Mouse (Mus musculus) CH12.LX (cell line): ENCODE measurements around the gene Rtf1. TPM values are rescaled to one million over a fixed set of nuclear protein-coding genes. Genes with fewer than 3 reads are reported as not detected.

Source experiments
- DNase-seq: peaks from one replicate; pipeline ENCODE4 v3.0.0-alpha.2; 2013; ENCODE audit errors: extremely low read depth
- H3K27ac ChIP-seq: 2 replicates; pipeline ENCODE4 v1.5.1; 2012; ENCODE audit warnings: low read depth, mild to moderate bottlenecking, control low read depth, moderate library complexity; ENCODE audit not compliant: insufficient read depth
- H3K27me3 ChIP-seq: replicated peaks from 2 replicates; pipeline ENCODE3; 2012; ENCODE audit warnings: inconsistent platforms
- H3K36me3 ChIP-seq, 2 experiments: replicated peaks in 1 of 2; 2 replicates each; pipeline versions ENCODE3 to v1.6.1; 2012; ENCODE audit warnings: inconsistent platforms in 1 of 2, low read length in 1 of 2, mild to moderate bottlenecking in 1 of 2, mixed read lengths in 1 of 2, moderate library complexity in 1 of 2; ENCODE audit not compliant: control insufficient read depth in 1 of 2, insufficient read depth in 1 of 2
- H3K4me1 ChIP-seq, 2 experiments: 2 replicates each; pipeline ENCODE4 v1.6.1; 2012; ENCODE audit warnings: inconsistent platforms in 1 of 2, moderate library complexity in 1 of 2; ENCODE audit not compliant: insufficient read depth in 2 of 2, control insufficient read depth in 1 of 2
- H3K4me2 ChIP-seq: 2 replicates; pipeline ENCODE4 v1.6.1; 2012; ENCODE audit warnings: low read depth, mild to moderate bottlenecking, control low read depth; ENCODE audit not compliant: poor library complexity, insufficient read depth, severe bottlenecking
- H3K4me3 ChIP-seq, 3 experiments: fragments of 150-350 bp in 1 of 3; sonication (generic) in 1 of 3; replicated peaks in 1 of 3; 2 replicates each; pipeline versions ENCODE3 to v1.5.1; 2011 to 2012; ENCODE audit warnings: low read depth in 2 of 3, low read length in 2 of 3, mild to moderate bottlenecking in 2 of 3, moderate library complexity in 2 of 3, control low read depth in 1 of 3, improper control_type of control experiment in 1 of 3, inconsistent platforms in 1 of 3, mixed read lengths in 1 of 3; ENCODE audit not compliant: poor library complexity in 1 of 3
- H3K79me2 ChIP-seq: replicated peaks from 2 replicates; pipeline ENCODE4 v1.6.1; 2012; ENCODE audit warnings: mild to moderate bottlenecking, moderate library complexity; ENCODE audit not compliant: control insufficient read depth, poor library complexity, insufficient read depth, severe bottlenecking; ENCODE audit errors: extremely low read depth
- H3K9ac ChIP-seq: 2 replicates; pipeline ENCODE4 v1.6.1; 2012; ENCODE audit warnings: low read depth, mild to moderate bottlenecking, control low read depth, moderate library complexity; ENCODE audit not compliant: insufficient read depth
- H3K9me3 ChIP-seq: replicated peaks from 2 replicates; pipeline ENCODE3; 2012; ENCODE audit warnings: low read length, inconsistent platforms, mixed read lengths
- CHD1 ChIP-seq: IDR thresholded peaks from 2 replicates; pipeline ENCODE4 v1.6.1; 2012; ENCODE audit warnings: low read depth, low read length, improper control_type of control experiment, inconsistent platforms
- CHD2 ChIP-seq: IDR thresholded peaks from 2 replicates; pipeline ENCODE4 v1.6.1; 2011; ENCODE audit warnings: low read length, improper control_type of control experiment
- CTCF ChIP-seq, 2 experiments: IDR thresholded peaks in 1 of 2; conservative IDR thresholded peaks in 1 of 2; 2 replicates each; pipeline ENCODE4 v1.5.1; 2011 to 2012; ENCODE audit warnings: low read depth in 2 of 2, low read length in 2 of 2, improper control_type of control experiment in 1 of 2, inconsistent platforms in 1 of 2, mild to moderate bottlenecking in 1 of 2, moderate library complexity in 1 of 2
- EP300 ChIP-seq: IDR thresholded peaks from 2 replicates; pipeline ENCODE4 v1.6.1; 2011; ENCODE audit warnings: low read length, improper control_type of control experiment
- GABPA ChIP-seq: IDR thresholded peaks from 2 replicates; pipeline ENCODE4 v1.6.1; 2012; ENCODE audit warnings: low read depth, low read length, improper control_type of control experiment, inconsistent platforms; ENCODE audit not compliant: insufficient replicate concordance
- IRF4 ChIP-seq: IDR thresholded peaks from 2 replicates; pipeline ENCODE4 v1.6.1; 2014; ENCODE audit warnings: low read depth, mild to moderate bottlenecking, inconsistent platforms, low read length, improper control_type of control experiment
- JUN ChIP-seq: IDR thresholded peaks from 2 replicates; pipeline ENCODE4 v1.6.1; 2011; ENCODE audit warnings: low read depth, mild to moderate bottlenecking, low read length, improper control_type of control experiment, moderate library complexity; ENCODE audit not compliant: insufficient read depth
- JUND ChIP-seq: conservative IDR thresholded peaks from 2 replicates; pipeline ENCODE4 v1.6.1; 2011; ENCODE audit warnings: low read depth, low read length, improper control_type of control experiment
- KAT2A ChIP-seq: IDR thresholded peaks from 2 replicates; pipeline ENCODE4 v1.6.1; 2012; ENCODE audit warnings: low read length, improper control_type of control experiment, inconsistent platforms; ENCODE audit not compliant: insufficient replicate concordance
- MAFK ChIP-seq: IDR thresholded peaks from 2 replicates; pipeline ENCODE4 v1.6.1; 2011; ENCODE audit warnings: low read length, improper control_type of control experiment; ENCODE audit not compliant: insufficient replicate concordance
- POLR2A ChIP-seq: IDR thresholded peaks from 2 replicates; pipeline ENCODE4 v1.6.1; 2011; ENCODE audit warnings: low read depth, mild to moderate bottlenecking, improper control_type of control experiment, low read length
- RAD21 ChIP-seq: IDR thresholded peaks from 2 replicates; pipeline ENCODE4 v1.6.1; 2011; ENCODE audit warnings: low read depth, mild to moderate bottlenecking, low read length, improper control_type of control experiment, moderate library complexity
- SIN3A ChIP-seq: IDR thresholded peaks from 2 replicates; pipeline ENCODE4 v1.6.1; 2012; ENCODE audit warnings: low read length, improper control_type of control experiment, inconsistent platforms
- USF1 ChIP-seq: IDR thresholded peaks from 2 replicates; pipeline ENCODE4 v1.6.1; 2014; ENCODE audit warnings: low read depth, mild to moderate bottlenecking, inconsistent platforms, low read length, improper control_type of control experiment
- dilution Hi-C: fragments of 300-500 bp; cut with MboI; formaldehyde crosslinking; loops from 2 replicates; pipeline ENCODE4 v1.14.3; 2020; ENCODE audit warnings: low sequenced_read_pairs; ENCODE audit not compliant: extremely low pct_unique_long_range_greater_than_20kb, extremely low pct_ligation_motif_present
- in situ Hi-C: fragments of 300-500 bp; cut with MboI; formaldehyde crosslinking; loops from 3 replicates; pipeline ENCODE4 v1.14.3; 2019; ENCODE audit warnings: low sequenced_read_pairs, low pct_ligation_motif_present, low pct_unique_long_range_greater_than_20kb, mixed read lengths
- polyA plus RNA-seq: library from polyadenylated mRNA; unstranded; fragments of >175 nt; gene quantifications from 2 replicates; pipeline ENCODE4 v1.2.1, GENCODE M21; 2012; ENCODE audit warnings: low read depth; ENCODE audit not compliant: insufficient read length
- total RNA-seq, 2 experiments: library from RNA; depleted of rRNA; stranded (reverse); fragments of 300-350 nt in 1 of 2; fragments of >200 nt in 1 of 2; gene quantifications; 2 replicates each; pipeline ENCODE4 v1.2.3; 2012 to 2014

The Rtf1 gene
- total and polyA plus RNA-seq, 3 experiments, result 9.7 to 50.3 (median 11.3) TPM

- dilution Hi-C loops, result no loop called here
Measured at GRCm38 (mm10) chr2:119743808-119744162, 68.9 kb downstream of the Rtf1 start.

GRCm38 (mm10) chr2:119744163-119745111 lies 69.6 kb downstream of the Rtf1 start:
- peaks cover 17% of the 10 kb centered on the region for H3K27me3 ChIP-seq
- H3K9me3 ChIP-seq, result no peaks in the 10 kb centered on the region
- no peak overlapping the region for H3K27ac ChIP-seq
- H3K36me3 ChIP-seq, result no peaks in the 10 kb centered on the region
- TF ChIP-seq IRF4 (no peak), EP300 (no peak), JUND (no peak), CHD1 (no peak), JUN (no peak)
- dilution Hi-C loops, result no loop called here
- H3K4me3 ChIP-seq, result no peak overlapping the region
- no peak overlapping the region for H3K9ac ChIP-seq
- H3K4me2 ChIP-seq, result no peak overlapping the region
- DNase-seq, result no peak
- in situ Hi-C loops, result no loop called here
- no peaks in the 10 kb centered on the region for H3K79me2 ChIP-seq
- peaks cover 3 to 23% of the 10 kb centered on the region in 2 experiments; a peak in 3 of 4 replicates for H3K4me1 ChIP-seq

More at GRCm38 (mm10) chr2:119743808-119744162, 68.9 kb downstream of the Rtf1 start:
- Histone ChIP-seq H3K4me1 (peaks cover 6 to 23% of the 10 kb centered on the region in 2 experiments), H3K9me3 (no peaks in the 10 kb centered on the region), H3K27me3 (peaks cover 14% of the 10 kb centered on the region), H3K4me3 (no peak overlapping the region), H3K79me2 (no peaks in the 10 kb centered on the region), H3K9ac (no peak overlapping the region), H3K36me3 (no peaks in the 10 kb centered on the region), H3K27ac (no peak overlapping the region), H3K4me2 (no peak overlapping the region)
- in situ Hi-C loops, result no loop called here
- no peak for DNase-seq
- TF ChIP-seq POLR2A (no peak), CTCF (conservative IDR thresholded peaks at IDR 0.05 in 1 of 2, IDR thresholded peaks at IDR 0.05 in 1 of 2; ENCODE audit: low read depth in 2 of 2, low read length in 2 of 2) (no peak), RAD21 (no peak), GABPA (no peak), SIN3A (no peak), MAFK (no peak), KAT2A (no peak), CHD2 (no peak), USF1 (no peak), JUND (no peak)
- TF ChIP-seq, all 38 proteins: peak for 0
